Mouse (Mus musculus): Measurements from ENCODE around the gene Ccl1. TPM values are rescaled to one million over a fixed set of nuclear protein-coding genes. Genes with fewer than 3 reads are reported as not detected.

Gene Ccl1
- polyA plus RNA-seq, 1 experiment from 2014 or later: not detected

GRCm38 (mm10) chr11:82171316-82172071 lies 134.0 kb downstream of the Ccl1 start:
- Histone ChIP-seq H3K9ac (ENCODE audit: low read length) (no peak overlapping the region), H3K4me3 (ENCODE audit: control insufficient read depth in 1 of 2, insufficient read depth in 1 of 2, low read depth in 1 of 2, low read length in 2 of 2) (no peak overlapping the region), H3K36me3 (ENCODE audit: control insufficient read depth, insufficient read depth, low read length) (no peaks in the 10 kb centered on the region), H3K27ac (replicated peaks in 1 of 2; ENCODE audit: control insufficient read depth in 1 of 2, insufficient read depth in 1 of 2, low read depth in 2 of 2, low read length in 2 of 2) (no peak overlapping the region), H3K27me3 (ENCODE audit: control insufficient read depth, insufficient read depth, low read length) (no peaks in the 10 kb centered on the region), H3K9me3 (ENCODE audit: control insufficient read depth, low read length) (no peaks in the 10 kb centered on the region), H3K4me2 (ENCODE audit: low read length) (no peak overlapping the region), H3K4me1 (ENCODE audit: control insufficient read depth in 2 of 2, insufficient read depth in 2 of 2, low read length in 2 of 2) (no peaks in the 10 kb centered on the region)
- no peak for ATAC-seq (ENCODE audit: insufficient number of reproducible peaks, insufficient read depth, low FRiP score, low read depth)
- WGBS: 65% methylated on average over 7 of the region's 7 CpGs

- Histone ChIP-seq H3K36me3 (ENCODE audit: control insufficient read depth, insufficient read depth, low read length) (no peaks in the 10 kb centered on the region), H3K9me3 (ENCODE audit: control insufficient read depth, low read length) (no peaks in the 10 kb centered on the region), H3K4me3 (ENCODE audit: control insufficient read depth in 1 of 2, insufficient read depth in 1 of 2, low read depth in 1 of 2, low read length in 2 of 2) (no peak overlapping the region), H3K4me1 (ENCODE audit: control insufficient read depth in 2 of 2, insufficient read depth in 2 of 2, low read length in 2 of 2) (no peaks in the 10 kb centered on the region), H3K4me2 (ENCODE audit: low read length) (no peak overlapping the region), H3K27me3 (ENCODE audit: control insufficient read depth, insufficient read depth, low read length) (no peaks in the 10 kb centered on the region), H3K27ac (replicated peaks in 1 of 2; ENCODE audit: control insufficient read depth in 1 of 2, insufficient read depth in 1 of 2, low read depth in 2 of 2, low read length in 2 of 2) (no peak overlapping the region), H3K9ac (ENCODE audit: low read length) (no peak overlapping the region)
- ATAC-seq (ENCODE audit: insufficient number of reproducible peaks, insufficient read depth, low FRiP score, low read depth): no peak
- WGBS: 80% methylated on average over 4 of the region's 4 CpGs
These were observed 136.0 kb downstream of the Ccl1 start for GRCm38 (mm10) chr11:82169456-82169855.

- ATAC-seq (ENCODE audit: insufficient number of reproducible peaks, insufficient read depth, low FRiP score, low read depth): no peak
- no peak overlapping the region for H3K27ac ChIP-seq (replicated peaks in 1 of 2; ENCODE audit: control insufficient read depth in 1 of 2, insufficient read depth in 1 of 2, low read depth in 2 of 2, low read length in 2 of 2)
- no peak overlapping the region for H3K4me2 ChIP-seq (ENCODE audit: low read length)
- H3K27me3 ChIP-seq (ENCODE audit: control insufficient read depth, insufficient read depth, low read length): no peaks in the 10 kb centered on the region
- H3K4me1 ChIP-seq (ENCODE audit: control insufficient read depth in 2 of 2, insufficient read depth in 2 of 2, low read length in 2 of 2): no peaks in the 10 kb centered on the region
- H3K4me3 ChIP-seq (ENCODE audit: control insufficient read depth in 1 of 2, insufficient read depth in 1 of 2, low read depth in 1 of 2, low read length in 2 of 2): no peak overlapping the region
- H3K9ac ChIP-seq (ENCODE audit: low read length): no peak overlapping the region
- H3K36me3 ChIP-seq (ENCODE audit: control insufficient read depth, insufficient read depth, low read length): no peaks in the 10 kb centered on the region
- 82% methylated on average over 2 of the region's 2 CpGs for WGBS
- no peaks in the 10 kb centered on the region for H3K9me3 ChIP-seq (ENCODE audit: control insufficient read depth, low read length)
These were observed 137.2 kb downstream of the Ccl1 start for GRCm38 (mm10) chr11:82168308-82168707.

- Histone ChIP-seq H3K4me1 (ENCODE audit: control insufficient read depth in 2 of 2, insufficient read depth in 2 of 2, low read length in 2 of 2) (no peaks in the 10 kb centered on the region), H3K27ac (replicated peaks in 1 of 2; ENCODE audit: control insufficient read depth in 1 of 2, insufficient read depth in 1 of 2, low read depth in 2 of 2, low read length in 2 of 2) (no peak overlapping the region), H3K4me2 (ENCODE audit: low read length) (no peak overlapping the region), H3K9me3 (ENCODE audit: control insufficient read depth, low read length) (no peaks in the 10 kb centered on the region), H3K27me3 (ENCODE audit: control insufficient read depth, insufficient read depth, low read length) (no peaks in the 10 kb centered on the region), H3K9ac (ENCODE audit: low read length) (no peak overlapping the region), H3K36me3 (ENCODE audit: control insufficient read depth, insufficient read depth, low read length) (no peaks in the 10 kb centered on the region), H3K4me3 (ENCODE audit: control insufficient read depth in 1 of 2, insufficient read depth in 1 of 2, low read depth in 1 of 2, low read length in 2 of 2) (no peak overlapping the region)
- 59% methylated on average over 8 of the region's 8 CpGs for WGBS
- ATAC-seq (ENCODE audit: insufficient number of reproducible peaks, insufficient read depth, low FRiP score, low read depth): no peak
These were observed 142.2 kb downstream of the Ccl1 start for GRCm38 (mm10) chr11:82163285-82163684.

GRCm38 (mm10) chr11:82159126-82159525 lies 146.4 kb downstream of the Ccl1 start:
- Histone ChIP-seq H3K27ac (replicated peaks in 1 of 2; ENCODE audit: control insufficient read depth in 1 of 2, insufficient read depth in 1 of 2, low read depth in 2 of 2, low read length in 2 of 2) (no peak overlapping the region), H3K4me2 (ENCODE audit: low read length) (no peak overlapping the region), H3K9me3 (ENCODE audit: control insufficient read depth, low read length) (no peaks in the 10 kb centered on the region), H3K4me1 (ENCODE audit: control insufficient read depth in 2 of 2, insufficient read depth in 2 of 2, low read length in 2 of 2) (no peaks in the 10 kb centered on the region), H3K9ac (ENCODE audit: low read length) (no peak overlapping the region), H3K36me3 (ENCODE audit: control insufficient read depth, insufficient read depth, low read length) (no peaks in the 10 kb centered on the region), H3K4me3 (ENCODE audit: control insufficient read depth in 1 of 2, insufficient read depth in 1 of 2, low read depth in 1 of 2, low read length in 2 of 2) (no peak overlapping the region), H3K27me3 (ENCODE audit: control insufficient read depth, insufficient read depth, low read length) (no peaks in the 10 kb centered on the region)
- ATAC-seq (ENCODE audit: insufficient number of reproducible peaks, insufficient read depth, low FRiP score, low read depth): no peak
- 87% methylated on average over 2 of the region's 2 CpGs for WGBS

GRCm38 (mm10) chr11:82139492-82140094 lies 165.9 kb downstream of the Ccl1 start:
- Histone ChIP-seq H3K36me3 (ENCODE audit: control insufficient read depth, insufficient read depth, low read length) (no peaks in the 10 kb centered on the region), H3K27ac (replicated peaks in 1 of 2; ENCODE audit: control insufficient read depth in 1 of 2, insufficient read depth in 1 of 2, low read depth in 2 of 2, low read length in 2 of 2) (no peak overlapping the region)
- WGBS: 61% methylated on average over 7 of the region's 7 CpGs

GRCm38 (mm10) chr11:82136196-82136595 lies 169.3 kb downstream of the Ccl1 start:
- no peaks in the 10 kb centered on the region for H3K4me1 ChIP-seq (ENCODE audit: control insufficient read depth in 2 of 2, insufficient read depth in 2 of 2, low read length in 2 of 2)
- H3K27ac ChIP-seq (replicated peaks in 1 of 2; ENCODE audit: control insufficient read depth in 1 of 2, insufficient read depth in 1 of 2, low read depth in 2 of 2, low read length in 2 of 2): no peak overlapping the region
- 69% methylated on average over 2 of the region's 2 CpGs for WGBS
- H3K9me3 ChIP-seq (ENCODE audit: control insufficient read depth, low read length): no peaks in the 10 kb centered on the region
- no peak for ATAC-seq (ENCODE audit: insufficient number of reproducible peaks, insufficient read depth, low FRiP score, low read depth)
- H3K9ac ChIP-seq (ENCODE audit: low read length): no peak overlapping the region
- no peak overlapping the region for H3K4me3 ChIP-seq (ENCODE audit: control insufficient read depth in 1 of 2, insufficient read depth in 1 of 2, low read depth in 1 of 2, low read length in 2 of 2)
- H3K36me3 ChIP-seq (ENCODE audit: control insufficient read depth, insufficient read depth, low read length): no peaks in the 10 kb centered on the region
- no peak overlapping the region for H3K4me2 ChIP-seq (ENCODE audit: low read length)
- H3K27me3 ChIP-seq (ENCODE audit: control insufficient read depth, insufficient read depth, low read length): no peaks in the 10 kb centered on the region

More at GRCm38 (mm10) chr11:82139492-82140094, 165.9 kb downstream of the Ccl1 start:
- Histone ChIP-seq H3K4me2 (ENCODE audit: low read length) (no peak overlapping the region), H3K9ac (ENCODE audit: low read length) (no peak overlapping the region), H3K4me1 (ENCODE audit: control insufficient read depth in 2 of 2, insufficient read depth in 2 of 2, low read length in 2 of 2) (no peaks in the 10 kb centered on the region), H3K27me3 (ENCODE audit: control insufficient read depth, insufficient read depth, low read length) (no peaks in the 10 kb centered on the region), H3K4me3 (ENCODE audit: control insufficient read depth in 1 of 2, insufficient read depth in 1 of 2, low read depth in 1 of 2, low read length in 2 of 2) (no peak overlapping the region), H3K9me3 (ENCODE audit: control insufficient read depth, low read length) (no peaks in the 10 kb centered on the region)
- ATAC-seq (ENCODE audit: insufficient number of reproducible peaks, insufficient read depth, low FRiP score, low read depth): no peak
